In genomic region chr17:31294363-31295214, GRCm38 (mm10) we compare ENCODE assay signal across 8 mouse cellular contexts. TPM values are rescaled to one million over a fixed set of nuclear protein-coding genes. Genes with fewer than 3 reads are reported as not detected.
DNase-seq lines count a peak whose midpoint lies in the region; TF ChIP-seq lines count a peak whose summit lies in the region.

No protein-coding gene starts in this region.

- H3K4me1 ChIP-seq in heart, adult 2 months (ENCODE audit: control insufficient read depth, insufficient read depth, low read length), result no peaks in the 10 kb centered on the region
- H3K4me1 ChIP-seq in embryonic facial prominence, embryonic 10.5 days, result peaks cover 30% of the 10 kb centered on the region

- no peak overlapping the region for H3K9ac ChIP-seq in heart, adult 2 months (ENCODE audit: low read depth, low read length)

- TF ChIP-seq EP300 in heart, adult 2 months (IDR thresholded peaks at IDR 0.05; ENCODE audit: insufficient read depth, low read depth, low read length), result no peak

- H3K9me3 ChIP-seq in embryonic facial prominence, embryonic 10.5 days, result no peaks in the 10 kb centered on the region

- no peak overlapping the region for H3K27ac ChIP-seq in heart, adult 2 months
- no peak overlapping the region for H3K27ac ChIP-seq in embryonic facial prominence, embryonic 10.5 days (replicated peaks)

- no peak overlapping the region for H3K4me3 ChIP-seq in heart, adult 2 months
- peak overlapping the region; percentile 73; the same call in 1 of the 2 replicates for H3K4me3 ChIP-seq in embryonic facial prominence, embryonic 10.5 days

- no peaks in the 10 kb centered on the region for H3K27me3 ChIP-seq in heart, adult 2 months (ENCODE audit: control insufficient read depth, insufficient read depth, low read length)
- peaks cover 42% of the 10 kb centered on the region for H3K27me3 ChIP-seq in embryonic facial prominence, embryonic 10.5 days (replicated peaks; ENCODE audit: low read depth, poor library complexity, severe bottlenecking)

- no peaks in the 10 kb centered on the region; the same call in 1 of the 2 replicates for H3K79me2 ChIP-seq in heart, adult 2 months (replicated peaks; ENCODE audit: control insufficient read depth, insufficient read depth, low read length)

- no peak for TF ChIP-seq POLR2A in heart, adult 2 months (IDR thresholded peaks at IDR 0.05; ENCODE audit: insufficient read depth, low read depth, low read length)

- 79% methylated on average over 15 of the region's 15 CpGs for WGBS in heart, adult 2 months
- WGBS in embryonic facial prominence, embryonic 10.5 days, result 82% methylated on average over 15 of the region's 15 CpGs

- H3K36me3 ChIP-seq in heart, adult 2 months (ENCODE audit: control insufficient read depth, insufficient read depth, low read length), result no peaks in the 10 kb centered on the region
- H3K36me3 ChIP-seq in embryonic facial prominence, embryonic 10.5 days (replicated peaks), result no peaks in the 10 kb centered on the region

- TF ChIP-seq CTCF in heart, adult 2 months (IDR thresholded peaks at IDR 0.05), result peak; percentile 78

- no peak for DNase-seq in heart, adult 2 months
- DNase-seq in heart, adult 8-10 months (ENCODE audit: low spot score), result no peak
- DNase-seq in A20 (ENCODE audit: low read depth, low spot score), result peak; percentile 84
- DNase-seq in embryonic facial prominence, embryonic 10.5 days (ENCODE audit: low spot score), result no peak
- DNase-seq in lung, postnatal 10 days, result peak; percentile 63
- no peak for DNase-seq in left cerebral cortex, adult 9 months (ENCODE audit: low spot score in 2 of 2)
- DNase-seq in cerebellum, postnatal 25 days, result no peak
- DNase-seq in cerebellum, adult 11-12 months, result no peak

- intact Hi-C loops in heart, adult 2 months (cut with DNase I), result loop anchor here (2.0 kb wide), 1 partner anchor 14 kb away; no protein-coding TSS in a partner anchor

RNA-seq across cellular contexts. Expression of gene Slc37a1, which starts 8.0 kb away (rescaled TPM):
- total RNA-seq in heart, adult 2 months (2021), result 1 to 10 TPM; 7.3 to 9.1 TPM
- 18.7 and 19.7 TPM in 2 replicates for polyA plus RNA-seq in heart, adult 2 months (2012; rRNA removed)
- 10 to 100 TPM in 2 of 4 experiments, 1 to 10 TPM in 2; 7.9 to 11.9 (median 10.0) TPM for total RNA-seq in heart, adult 8-10 months (2022)
- polyA plus RNA-seq in embryonic facial prominence, embryonic 10.5 days (2016; fragmentation: Nextera tagmentation; extraction: Ambion mirVana), result 5.3 and 7.7 TPM in 2 replicates

RNA-seq across cellular contexts. Expression of gene Rsph1, which starts 17.4 kb away (rescaled TPM):
- 1 to 10 TPM in 1 of 2 experiments, under 1 TPM in 1; 0.81 to 1.2 TPM for total RNA-seq in heart, adult 2 months (2021)
- polyA plus RNA-seq in heart, adult 2 months (2012; rRNA removed), result 0.32 and 1.2 TPM in 2 replicates
- total RNA-seq in heart, adult 8-10 months (2022), result 1 to 10 TPM in 2 of 4 experiments, under 1 TPM in 2; 0.59 to 1.3 (median 0.91) TPM
- 1.8 and 2.1 TPM in 2 replicates for polyA plus RNA-seq in embryonic facial prominence, embryonic 10.5 days (2016; fragmentation: Nextera tagmentation; extraction: Ambion mirVana)

Comparison
In these comparisons a context has a peak if more than half of its experiments do, and no peak if none do; other contexts are left out.
1. DNase-seq: peak in A20 (single experiment) and lung, postnatal 10 days (single experiment); none in heart, adult 2 months (0 of 2), heart, adult 8-10 months (single experiment), embryonic facial prominence, embryonic 10.5 days (single experiment), left cerebral cortex, adult 9 months (0 of 2), cerebellum, postnatal 25 days (0 of 2) and cerebellum, adult 11-12 months (single experiment).